Mouse (Mus musculus) cortical plate, adult 2 months (tissue): Measurements from ENCODE around the gene Dalrd3. TPM values are rescaled to one million over a fixed set of nuclear protein-coding genes. Genes with fewer than 3 reads are reported as not detected.
A peak's percentile ranks its signal among the peaks of the same experiment; 100 is the strongest.

Experiments used
- H3K27ac ChIP-seq: fragments of 200-500 bp; 2 replicates; pipeline ENCODE4 v1.5.1; 2012; ENCODE audit warnings: low read length, control low read depth, inconsistent platforms; ENCODE audit not compliant: insufficient read depth
- H3K4me1 ChIP-seq: fragments of 200-500 bp; 2 replicates; pipeline ENCODE4 v1.6.1; 2011; ENCODE audit warnings: low read length; ENCODE audit not compliant: control insufficient read depth, insufficient read depth
- H3K4me3 ChIP-seq: fragments of 200-500 bp; 2 replicates; pipeline ENCODE4 v1.5.1; 2011; ENCODE audit warnings: mild to moderate bottlenecking, low read length, control low read depth; ENCODE audit not compliant: insufficient read depth
- CTCF ChIP-seq: fragments of 200-500 bp; IDR thresholded peaks from 2 replicates; pipeline ENCODE4 v1.5.1; 2011; ENCODE audit warnings: mild to moderate bottlenecking, control low read depth, low read length; ENCODE audit not compliant: insufficient read depth; ENCODE audit errors: extremely low read depth
- POLR2A ChIP-seq: fragments of 200-500 bp; IDR thresholded peaks from 2 replicates; pipeline ENCODE4 v1.6.1; 2011; ENCODE audit warnings: mild to moderate bottlenecking, low read length, control low read depth; ENCODE audit not compliant: insufficient read depth; ENCODE audit errors: extremely low read depth
- polyA plus RNA-seq: library from polyadenylated mRNA; depleted of rRNA; stranded (reverse); fragments of >200 nt; gene quantifications from 2 replicates; pipeline ENCODE4 v1.2.3, GENCODE M21; 2012; rRNA removed

The Dalrd3 gene
- 224 and 245 TPM in 2 replicates for polyA plus RNA-seq

GRCm38 (mm10) chr9:108569381-108570206, at the start of gene Dalrd3:
Gene Dalrd3, plus strand, starts transcription at chr9:108569886.
- Histone ChIP-seq H3K27ac (no peak within 1 kb of the TSS; the same call in 1 of the 2 replicates), H3K4me3 (peak within 1 kb of the TSS; percentile 53), H3K4me1 (peaks cover 3% of the 10 kb centered on the region; the same call in 1 of the 2 replicates)
- TF ChIP-seq CTCF (no peak), POLR2A (no peak)

GRCm38 (mm10) chr9:108521604-108522003, 48.1 kb upstream of the Dalrd3 start:
- Histone ChIP-seq H3K27ac (no peak overlapping the region), H3K4me3 (no peak overlapping the region), H3K4me1 (peaks cover 3% of the 10 kb centered on the region; the same call in 1 of the 2 replicates)
- TF ChIP-seq CTCF (no peak), POLR2A (no peak)

- no peak overlapping the region for H3K4me3 ChIP-seq
- TF ChIP-seq CTCF (no peak), POLR2A (no peak)
- no peak overlapping the region for H3K27ac ChIP-seq
- H3K4me1 ChIP-seq, result peaks cover 3% of the 10 kb centered on the region; the same call in 1 of the 2 replicates
Measured at GRCm38 (mm10) chr9:108523341-108523740, 46.3 kb upstream of the Dalrd3 start.

- no peaks in the 10 kb centered on the region; the same call in 1 of the 2 replicates for H3K4me1 ChIP-seq
- H3K4me3 ChIP-seq, result no peak overlapping the region
- TF ChIP-seq CTCF (no peak), POLR2A (no peak)
- H3K27ac ChIP-seq, result no peak overlapping the region
Measured at GRCm38 (mm10) chr9:108525400-108525799, 44.3 kb upstream of the Dalrd3 start.

GRCm38 (mm10) chr9:108530954-108531353, 38.7 kb upstream of the Dalrd3 start:
- TF ChIP-seq CTCF, result no peak
- H3K4me1 ChIP-seq, result no peaks in the 10 kb centered on the region
- H3K27ac ChIP-seq, result no peak overlapping the region
- no peak overlapping the region for H3K4me3 ChIP-seq

GRCm38 (mm10) chr9:108531496-108531895, 38.2 kb upstream of the Dalrd3 start:
- no peaks in the 10 kb centered on the region for H3K4me1 ChIP-seq
- H3K27ac ChIP-seq, result no peak overlapping the region
- TF ChIP-seq POLR2A, result no peak
- no peak for TF ChIP-seq CTCF
- H3K4me3 ChIP-seq, result no peak overlapping the region

- H3K27ac ChIP-seq, result no peak overlapping the region
Measured at GRCm38 (mm10) chr9:108540846-108541245, 28.8 kb upstream of the Dalrd3 start.

GRCm38 (mm10) chr9:108545986-108546385, 23.7 kb upstream of the Dalrd3 start:
- TF ChIP-seq POLR2A (no peak), CTCF (no peak)
- H3K27ac ChIP-seq, result no peak overlapping the region
- no peaks in the 10 kb centered on the region for H3K4me1 ChIP-seq
- H3K4me3 ChIP-seq, result no peak overlapping the region

More at GRCm38 (mm10) chr9:108540846-108541245, 28.8 kb upstream of the Dalrd3 start:
- Histone ChIP-seq H3K4me3 (no peak overlapping the region), H3K4me1 (no peaks in the 10 kb centered on the region)
- TF ChIP-seq CTCF (no peak), POLR2A (no peak)

- Histone ChIP-seq H3K4me1 (no peaks in the 10 kb centered on the region), H3K27ac (no peak overlapping the region), H3K4me3 (no peak overlapping the region)
- TF ChIP-seq POLR2A (no peak), CTCF (no peak)
Measured at GRCm38 (mm10) chr9:108546875-108547274, 22.8 kb upstream of the Dalrd3 start.

GRCm38 (mm10) chr9:108559169-108559568, 10.5 kb upstream of the Dalrd3 start:
- Histone ChIP-seq H3K4me1 (peaks cover 2% of the 10 kb centered on the region; the same call in 1 of the 2 replicates), H3K4me3 (no peak overlapping the region), H3K27ac (no peak overlapping the region)
- no peak for TF ChIP-seq CTCF
